Mouse (Mus musculus): Measurements from ENCODE around the gene 5031439G07Rik.

- no peak for TF ChIP-seq POLR2A (IDR thresholded peaks at IDR 0.05; ENCODE audit: borderline replicate concordance, low read depth, low read length)
- no peak for TF ChIP-seq CTCF (IDR thresholded peaks at IDR 0.05; ENCODE audit: low read depth, low read length)
Observed at GRCm38 (mm10) chr15:84997768-84998454, 9.6 kb upstream of the 5031439G07Rik start.
